Mouse (Mus musculus): ENCODE data around the gene Olfr319.
A peak's percentile ranks its signal among the peaks of the same experiment; 100 is the strongest.
"Not testable (repeated sequence)": the region's sequence is repeated elsewhere in the genome, so short reads cannot be mapped to it uniquely, and the experiment has no call there.

The Olfr319 gene

DNA sequence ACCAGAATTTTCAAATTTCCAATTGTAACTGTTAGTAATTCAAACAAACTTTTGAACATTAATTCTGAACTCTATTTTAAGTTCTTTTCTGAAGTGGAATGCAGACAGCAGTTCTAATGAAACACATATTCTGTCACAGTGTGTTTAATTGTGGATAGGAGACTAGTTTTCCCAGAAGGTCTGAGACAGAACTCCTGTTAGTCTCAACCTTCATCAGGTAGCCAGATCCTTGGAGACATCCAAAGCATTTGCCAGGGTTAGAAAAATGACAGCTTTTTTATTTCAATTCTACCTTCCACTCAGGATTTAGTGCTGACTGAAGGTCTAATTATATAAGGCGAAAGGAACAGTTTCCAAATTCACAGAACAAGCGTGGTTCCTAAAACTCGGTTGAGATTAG, at the start of gene Olfr319:
Gene Olfr319 (plus strand): TSS at position 301 of the 400 bp plus-strand sequence.
- DNase-seq: no peak

DNA sequence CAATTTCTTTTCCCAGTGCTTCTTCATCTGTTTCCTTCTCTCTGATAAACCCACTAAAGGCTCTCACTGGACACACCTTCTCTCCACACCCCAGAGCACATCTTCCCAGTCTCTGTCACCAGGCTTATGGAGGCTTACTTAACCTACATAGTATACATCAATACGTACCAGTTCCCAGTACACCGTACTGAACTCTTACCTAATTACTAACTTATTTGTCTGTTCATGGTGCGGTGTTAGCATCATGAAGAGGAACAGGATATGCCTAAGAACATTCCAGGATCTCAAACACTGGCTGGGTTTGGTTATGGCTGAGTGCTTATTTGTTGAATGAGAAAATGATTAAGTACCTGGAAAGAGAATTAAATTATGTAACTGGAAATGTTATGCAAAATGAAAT, 43.8 kb upstream of the Olfr319 start:
- DNase-seq: no peak

DNA sequence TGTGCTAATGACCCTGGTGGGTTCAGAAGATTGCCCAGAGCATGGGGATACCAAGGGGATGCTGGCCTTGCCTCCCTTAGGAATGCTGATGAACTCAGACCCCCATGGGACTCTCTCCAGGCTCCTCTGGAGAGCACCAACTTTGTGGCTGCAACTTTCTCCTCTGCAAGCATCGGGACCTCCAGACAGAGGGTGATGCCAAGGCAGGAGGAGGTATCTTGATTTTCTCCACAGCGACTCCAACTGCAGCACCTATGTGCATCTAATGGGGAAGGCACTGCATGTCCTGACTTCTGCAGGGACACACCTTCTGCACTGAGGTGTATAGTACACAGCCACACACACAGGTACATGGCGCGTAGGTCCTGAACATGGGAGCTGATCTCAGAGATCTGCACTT, 40.4 kb upstream of the Olfr319 start, which contains the start of gene Olfr322:
Gene Olfr322 (plus strand): TSS at position 187 of the 400 bp plus-strand sequence.
- DNase-seq: no peak

DNA sequence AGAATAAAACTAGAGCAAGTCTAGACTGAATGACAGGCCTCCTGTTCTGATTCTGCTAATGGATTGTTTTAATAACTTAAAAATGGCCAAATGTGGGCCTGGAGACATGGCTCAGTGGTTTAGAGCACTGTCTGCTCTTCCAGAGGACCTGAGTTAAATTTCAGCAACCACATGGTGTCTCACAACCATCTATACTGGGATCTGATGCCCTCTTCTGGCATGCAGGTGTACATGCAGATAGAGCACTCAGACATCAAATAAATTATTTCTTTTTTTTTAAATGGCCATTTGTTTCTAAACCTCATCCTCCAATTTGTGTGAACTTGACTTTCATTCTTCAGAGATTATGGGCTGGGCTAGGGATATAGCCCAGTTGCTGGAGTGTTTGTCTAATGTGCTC, 29.7 kb upstream of the Olfr319 start:
- DNase-seq: no peak

DNA sequence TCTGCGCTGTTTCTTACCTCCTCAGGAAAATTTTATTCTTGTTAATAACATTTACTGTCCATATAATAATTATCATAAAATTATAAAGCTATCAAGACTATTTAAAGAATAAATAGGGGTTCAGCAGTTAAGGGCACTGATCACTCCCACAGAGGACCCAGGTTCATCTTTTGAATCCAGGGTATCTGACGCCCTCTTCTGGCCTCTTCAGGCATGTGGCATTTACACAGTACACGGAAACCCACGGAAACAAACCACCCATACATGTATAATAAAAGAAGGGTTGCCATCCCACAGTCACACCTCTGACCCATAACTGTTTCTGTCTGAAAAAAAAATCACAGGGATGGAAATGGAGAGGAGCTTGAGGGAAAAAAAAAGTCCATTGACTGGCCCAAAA, 27.1 kb upstream of the Olfr319 start:
- DNase-seq: no peak

DNA sequence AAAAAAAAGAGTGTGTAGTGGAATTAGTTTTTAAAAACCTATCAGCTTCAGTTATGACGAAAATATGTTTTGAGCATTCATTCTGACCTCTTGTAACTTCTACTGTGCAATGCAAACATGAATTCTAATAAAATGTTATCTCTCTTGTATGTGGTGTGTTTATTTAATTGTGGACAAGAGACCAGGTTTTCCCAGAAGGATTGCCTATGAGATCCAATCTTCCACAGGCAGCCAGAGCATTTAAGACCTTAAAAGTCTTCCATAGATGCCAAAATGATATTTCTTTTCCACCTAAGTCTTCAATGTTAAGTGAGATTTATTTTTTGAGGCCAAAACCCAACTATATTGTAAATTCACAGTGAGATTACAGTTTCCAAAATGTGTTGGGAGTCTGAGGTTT, 18.2 kb upstream of the Olfr319 start, which contains the start of gene Olfr320:
Gene Olfr320 (plus strand): TSS at position 301 of the 400 bp plus-strand sequence.
- no peak for DNase-seq

DNA sequence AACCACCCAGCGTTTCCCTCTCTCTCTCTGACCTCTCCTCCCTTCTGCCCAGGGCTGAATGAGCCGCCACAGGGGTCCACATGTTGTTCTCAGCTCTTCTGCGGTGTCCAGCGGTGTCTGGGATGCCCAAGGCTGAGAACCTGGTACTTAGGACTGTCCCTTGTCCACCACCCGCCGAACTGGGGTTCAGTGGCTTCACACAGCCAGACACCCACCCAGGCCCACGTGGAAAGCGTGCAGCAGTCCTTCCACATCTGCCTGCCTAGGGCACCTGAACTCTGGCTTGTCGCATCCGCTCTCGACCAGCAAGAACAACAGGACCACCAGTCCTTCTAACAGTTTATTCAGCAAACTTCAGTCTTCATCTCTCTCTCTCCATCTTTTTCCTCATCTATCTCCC, 10.1 kb downstream of the Olfr319 start:
- no peak for DNase-seq

DNA sequence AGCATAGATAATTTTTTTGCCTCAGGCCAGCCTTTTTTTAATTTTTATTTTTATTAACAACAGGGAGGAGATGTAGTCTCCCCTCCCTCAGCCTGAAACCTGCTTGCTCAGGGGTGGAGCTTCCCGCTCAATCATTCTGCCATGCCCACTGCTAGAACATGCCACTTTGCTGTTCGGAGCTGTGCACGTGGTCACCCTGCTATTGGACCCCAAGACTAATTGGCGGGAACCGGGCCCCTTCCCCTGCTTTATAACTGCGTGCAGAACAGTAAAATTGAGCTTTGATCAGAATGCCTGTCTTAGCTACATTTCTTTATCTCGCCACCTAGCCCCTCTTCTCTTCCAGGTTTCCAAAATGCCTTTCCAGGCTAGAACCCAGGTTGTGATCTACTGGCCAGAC, 18.8 kb downstream of the Olfr319 start:
- not testable (repeated sequence) for DNase-seq

DNA sequence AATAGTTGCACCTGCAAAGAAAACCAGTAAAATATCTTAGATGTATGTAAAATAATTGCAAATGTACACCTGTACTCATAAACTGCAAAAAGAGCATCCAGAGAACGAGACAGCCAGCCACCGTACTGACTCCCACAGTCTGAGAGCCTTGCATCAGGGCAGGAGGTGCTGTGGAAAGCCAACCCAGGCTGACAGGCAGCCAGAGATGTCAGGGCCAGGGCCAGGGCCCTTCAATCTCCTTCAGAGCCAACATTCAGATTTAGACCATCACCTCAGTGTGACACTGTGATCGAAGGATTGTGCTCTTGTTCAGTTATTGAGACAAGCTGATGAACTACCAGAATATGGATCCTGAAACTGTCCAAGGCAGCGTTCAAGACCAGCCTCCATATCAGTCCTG, 20.7 kb downstream of the Olfr319 start:
- no peak for DNase-seq

DNA sequence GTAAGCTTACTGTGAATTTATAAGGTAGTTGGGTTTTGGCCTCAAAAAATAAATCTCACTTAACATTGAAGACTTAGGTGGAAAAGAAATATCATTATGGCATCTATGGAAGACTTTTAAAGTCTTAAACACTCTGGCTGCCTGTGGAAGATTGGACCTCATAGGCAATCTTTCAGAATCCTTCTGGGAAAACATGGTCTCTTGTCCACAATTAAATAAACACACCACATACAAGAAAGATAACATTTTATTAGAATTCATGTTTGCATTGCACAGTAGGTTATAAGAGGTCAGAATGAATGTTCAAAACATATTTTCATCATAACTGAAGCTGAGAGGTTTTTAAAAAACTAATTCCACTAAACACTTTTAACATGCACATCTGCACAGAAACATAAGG, 25.0 kb downstream of the Olfr319 start, which contains the start of gene Olfr318:
Gene Olfr318 (minus strand): TSS at position 101 of the 400 bp plus-strand sequence.
- no peak for DNase-seq

DNA sequence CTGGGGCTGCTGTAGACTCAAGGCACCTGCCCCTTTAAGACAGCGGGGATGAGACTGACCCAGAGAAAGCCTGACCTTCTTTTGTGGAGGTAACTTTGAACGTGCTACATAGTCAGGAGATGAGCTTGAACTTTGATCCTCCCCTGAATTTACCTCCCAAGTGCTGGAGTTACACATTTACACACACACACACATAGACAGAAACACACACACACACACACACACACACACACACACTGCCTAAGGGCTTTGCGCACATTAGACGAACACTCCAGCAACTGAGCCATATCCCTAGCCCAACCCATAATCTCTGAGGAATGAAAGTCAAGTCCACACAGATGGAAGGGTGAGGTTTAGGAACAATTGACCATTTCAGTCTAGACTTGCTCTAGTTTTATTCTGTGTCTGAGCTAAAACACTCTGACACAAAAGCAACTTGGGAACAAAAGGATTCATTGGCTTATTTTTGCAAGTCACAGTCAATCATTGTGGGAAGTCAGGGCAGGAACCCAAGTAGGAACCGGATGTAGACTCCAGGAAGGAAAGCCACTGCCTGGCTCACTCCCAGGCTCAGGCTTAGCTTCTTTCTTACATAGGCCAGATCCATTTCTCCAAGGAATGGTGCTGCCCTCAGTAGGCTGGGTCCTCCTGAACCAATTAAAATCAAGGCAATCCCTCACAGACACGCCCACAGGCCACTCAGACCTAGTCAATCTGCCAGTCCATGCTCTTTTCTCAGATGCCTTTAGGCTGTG, 29.1 kb downstream of the Olfr319 start:
- DNase-seq: not testable (repeated sequence)

DNA sequence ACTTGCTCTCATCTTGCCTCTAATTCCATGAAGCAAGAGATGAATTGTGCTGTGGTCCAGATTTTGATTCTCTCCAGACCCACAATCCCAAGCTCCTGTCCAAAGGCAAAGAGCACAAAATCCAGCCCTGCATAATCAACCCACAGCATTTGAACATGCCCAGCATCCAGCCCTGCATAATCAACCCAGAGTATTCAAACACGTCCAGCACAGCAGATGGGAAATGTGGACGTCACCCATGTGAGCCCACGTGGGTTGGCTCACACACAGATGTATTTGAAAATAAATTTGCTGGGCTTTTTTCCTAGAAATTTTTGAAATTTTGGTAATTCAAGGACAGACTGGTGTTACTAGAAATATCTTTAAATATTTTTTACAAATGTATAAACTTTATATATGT, 34.4 kb downstream of the Olfr319 start:
- peak; percentile 5 to 38 for DNase-seq

DNA sequence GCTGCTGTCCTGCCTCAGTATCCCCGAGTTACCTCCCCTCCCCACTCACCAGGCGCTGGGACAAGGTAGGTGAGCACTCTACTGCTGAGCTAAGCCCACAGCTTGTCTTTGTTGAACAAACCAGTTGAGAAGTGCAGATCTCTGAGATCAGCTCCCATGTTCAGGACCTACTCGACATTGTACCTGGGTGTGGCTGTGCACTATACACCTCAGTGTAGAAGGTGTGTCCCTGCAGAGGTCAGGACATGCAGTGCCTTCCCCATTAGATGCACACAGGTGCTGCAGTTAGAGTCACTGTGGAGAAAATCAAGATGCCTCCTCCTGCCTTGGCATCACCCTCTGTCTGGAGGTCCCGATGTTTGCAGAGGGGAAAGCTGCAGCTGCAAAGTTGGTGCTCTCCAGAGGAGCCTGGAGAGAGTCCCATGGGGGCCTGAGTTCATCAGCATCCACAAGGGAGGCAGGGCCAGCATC, 39.9 kb downstream of the Olfr319 start, which contains the start of gene Olfr317:
Gene Olfr317 (minus strand): TSS at position 421 of the 471 bp plus-strand sequence.
- DNase-seq: no peak

DNA sequence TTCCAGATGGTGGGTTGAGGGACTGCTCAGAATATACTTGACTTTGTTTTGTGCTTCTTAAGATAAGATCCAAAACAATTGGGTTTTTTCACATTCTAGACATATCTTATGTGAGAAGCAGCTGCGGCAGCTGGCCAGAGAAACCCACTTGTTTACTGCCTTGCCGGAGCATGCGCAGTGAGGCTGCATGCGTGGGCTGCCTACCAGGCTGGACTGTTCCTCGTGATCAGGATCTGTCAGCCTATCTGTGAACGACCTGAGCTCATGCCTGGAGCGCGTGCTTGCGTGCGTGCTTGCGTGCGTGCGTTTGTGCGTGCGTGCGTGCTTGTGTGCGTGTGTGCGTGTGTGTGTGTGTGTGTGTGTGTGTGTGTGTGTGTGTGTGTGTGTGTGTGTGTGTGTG, 52.1 kb downstream of the Olfr319 start:
- DNase-seq: not testable (repeated sequence)

DNA sequence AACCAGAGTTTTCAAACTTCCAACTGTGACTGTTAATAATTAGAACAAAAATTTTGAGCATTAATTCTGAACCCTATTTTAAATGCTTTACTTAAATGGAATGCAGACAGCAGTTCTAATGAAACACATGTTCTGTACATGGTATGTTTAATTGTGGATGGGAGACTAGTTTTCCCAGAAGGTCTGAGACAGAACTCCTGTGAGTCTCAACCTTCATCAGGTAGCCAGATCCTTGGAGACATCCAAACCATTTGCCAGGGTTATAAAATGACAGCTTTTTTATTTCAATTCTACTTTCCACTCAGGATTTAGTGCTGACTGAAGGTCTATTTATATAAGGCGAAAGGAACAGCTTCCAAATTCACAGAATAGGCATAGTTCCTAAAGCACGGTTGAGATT, 53.5 kb downstream of the Olfr319 start, which contains the start of gene Olfr316:
Gene Olfr316 (plus strand): TSS at position 301 of the 400 bp plus-strand sequence.
- no peak for DNase-seq

Data from lung, postnatal 4 days (tissue).